Comparison of ENCODE assay signal across 10 mouse cellular contexts in genomic region chr11:94231821-94232552, GRCm38 (mm10). TPM values are rescaled to one million over a fixed set of nuclear protein-coding genes. Genes with fewer than 3 reads are reported as not detected.
DNase-seq lines count a peak whose midpoint lies in the region; TF ChIP-seq lines count a peak whose summit lies in the region.
"Had no signal": no experiment of that assay in that cellular context is flagged by ENCODE, and none has a peak within 500 bp of the region (broad histone marks: within the 10 kb centered on the region; RNA-seq: fewer than 3 reads in every experiment).

No protein-coding gene starts in this region.

- TF ChIP-seq CTCF in layer of hippocampus, adult 2 months (conservative IDR thresholded peaks at IDR 0.05): no peak
- TF ChIP-seq CTCF in gastrocnemius, adult 2 months (IDR thresholded peaks at IDR 0.05): no peak

- peak overlapping the region; percentile 64; the same call in 1 of the 2 replicates for H3K27ac ChIP-seq in layer of hippocampus, adult 2 months
- peak overlapping the region; percentile 88 for H3K27ac ChIP-seq in gastrocnemius, adult 2 months
- H3K27ac ChIP-seq: forebrain, embryonic 15.5 days; liver, embryonic 12.5 days had no signal

- H3K4me3 ChIP-seq in layer of hippocampus, adult 2 months: no peak overlapping the region
- H3K4me3 ChIP-seq in gastrocnemius, adult 2 months: 0 out of 2 replicates have a peak overlapping the region, but pooled peaks have one; percentile 23
- H3K4me3 ChIP-seq: forebrain, embryonic 15.5 days; liver, embryonic 12.5 days had no signal

- intact Hi-C loops in gastrocnemius, adult 2 months (cut with DNase I): no loop called here

- peak; percentile 71 for DNase-seq in cerebellum, adult 9-11 months
- no peak for DNase-seq in cerebellum, adult 11 months
- no peak for DNase-seq in layer of hippocampus, adult 2 months (ENCODE audit: low spot score in 2 of 2)
- DNase-seq in layer of hippocampus, adult 9-11 months: no peak
- peak; percentile 80 for DNase-seq in gastrocnemius, adult 2 months
- DNase-seq in lung, postnatal 10 days: peak; percentile 68
- DNase-seq in layer of hippocampus, postnatal 10 days (ENCODE audit: low spot score in 2 of 2): no peak
- DNase-seq in urinary bladder, postnatal 4 days (ENCODE audit: low spot score in 2 of 2): no peak

RNA-seq across cellular contexts. Expression of gene Wfikkn2, which starts 13.8 kb away (rescaled TPM):
- under 1 TPM; 0.49 to 0.72 TPM for total RNA-seq in layer of hippocampus, adult 2 months (2021)
- total RNA-seq in gastrocnemius, adult 2 months (2021): 1 to 10 TPM; 6.9 to 8.3 TPM
- total RNA-seq in layer of hippocampus, postnatal 10 days (2021): 1 to 10 TPM; 1.5 to 2.0 TPM

RNA-seq across cellular contexts. Expression of gene Tob1, which starts 20.7 kb away (rescaled TPM):
- 10 to 100 TPM; 36.6 to 39.2 TPM for total RNA-seq in layer of hippocampus, adult 2 months (2021)
- 100 to 1,000 TPM; 177 to 277 TPM for total RNA-seq in gastrocnemius, adult 2 months (2021)
- 10 to 100 TPM; 29.2 to 31.3 TPM for total RNA-seq in layer of hippocampus, postnatal 10 days (2021)

RNA-seq across cellular contexts. Expression of gene Gm21885, which starts 49.7 kb away (rescaled TPM):
- total RNA-seq in layer of hippocampus, adult 2 months (2021): not detected
- not detected for total RNA-seq in gastrocnemius, adult 2 months (2021)
- total RNA-seq in layer of hippocampus, postnatal 10 days (2021): not detected

Comparison
In these comparisons a context has a peak if more than half of its experiments do, and no peak if none do; other contexts are left out.
1. DNase-seq: peak in cerebellum, adult 9-11 months (single experiment), gastrocnemius, adult 2 months (single experiment) and lung, postnatal 10 days (single experiment); none in cerebellum, adult 11 months (single experiment), layer of hippocampus, adult 2 months (0 of 2), layer of hippocampus, adult 9-11 months (single experiment), layer of hippocampus, postnatal 10 days (0 of 2) and urinary bladder, postnatal 4 days (0 of 2).
2. RNA of gene Tob1, which starts 20.7 kb away (total RNA-seq): 177 to 277 TPM in gastrocnemius, adult 2 months; 36.6 to 39.2 TPM in layer of hippocampus, adult 2 months and 29.2 to 31.3 TPM in layer of hippocampus, postnatal 10 days; every median in the first group is over 4 times any median in the second.